Comparison of ENCODE assay signal across 9 mouse cellular contexts in genomic region chr1:38357933-38358796, GRCm38 (mm10).
A peak's percentile ranks its signal among the peaks of the same experiment; 100 is the strongest.
DNase-seq lines count a peak whose midpoint lies in the region; ATAC-seq and TF ChIP-seq lines count a peak whose summit lies in the region.
"Had no signal": no experiment of that assay in that cellular context is flagged by ENCODE, and none has a peak within 500 bp of the region (broad histone marks: within the 10 kb centered on the region; RNA-seq: fewer than 3 reads in every experiment).

No protein-coding gene starts in this region.

- H3K27me3 ChIP-seq in heart, embryonic 10.5 days (ENCODE audit: insufficient read depth, poor library complexity, severe bottlenecking), result no peaks in the 10 kb centered on the region
- H3K27me3 ChIP-seq in forebrain, embryonic 16.5 days (replicated peaks; ENCODE audit: control insufficient read depth, insufficient read depth, low read length), result no peaks in the 10 kb centered on the region
- H3K27me3 ChIP-seq in cerebellum, adult 2 months (ENCODE audit: control insufficient read depth, insufficient read depth, low read length), result no peaks in the 10 kb centered on the region

- no peak overlapping the region for H3K4me2 ChIP-seq in forebrain, embryonic 16.5 days (ENCODE audit: low read length)

- no peak for TF ChIP-seq CTCF in cerebellum, adult 2 months (IDR thresholded peaks at IDR 0.05; ENCODE audit: borderline replicate concordance, insufficient read depth, low read depth, low read length)

- DNase-seq in heart, adult 18-20 months, result peak; percentile 69 to 77
- DNase-seq in heart, embryonic 10.5 days (ENCODE audit: low spot score), result no peak
- peak; percentile 87 for DNase-seq in NIH3T3 (ENCODE audit: low read depth)
- DNase-seq in kidney, postnatal 4 days, result peak; percentile 47 to 50
- no peak for DNase-seq in left cerebral cortex, adult 9 months (ENCODE audit: low spot score in 2 of 2)
- DNase-seq in spleen, adult 12 weeks (ENCODE audit: low spot score), result no peak
- no peak for DNase-seq in cerebellum, adult 2 months

- peak; percentile 70; the same call in 1 of the 2 replicates for ATAC-seq in forebrain, embryonic 16.5 days

- no peaks in the 10 kb centered on the region for H3K9me3 ChIP-seq in heart, embryonic 10.5 days
- no peaks in the 10 kb centered on the region for H3K9me3 ChIP-seq in forebrain, embryonic 16.5 days (ENCODE audit: control insufficient read depth, low read length)

- no peak overlapping the region for H3K9ac ChIP-seq in forebrain, embryonic 16.5 days (replicated peaks; ENCODE audit: low read depth, low read length)

- H3K36me3 ChIP-seq in heart, embryonic 10.5 days, result no peaks in the 10 kb centered on the region
- H3K36me3 ChIP-seq in forebrain, embryonic 16.5 days (ENCODE audit: control insufficient read depth, insufficient read depth), result no peaks in the 10 kb centered on the region

- no peak overlapping the region for H3K27ac ChIP-seq in heart, embryonic 10.5 days
- peak overlapping the region; percentile 28; the same call in 1 of the 2 replicates for H3K27ac ChIP-seq in forebrain, embryonic 16.5 days (ENCODE audit: low read length)
- H3K27ac ChIP-seq in cerebellum, adult 2 months (ENCODE audit: insufficient read depth, low read length), result no peak overlapping the region

- WGBS in heart, embryonic 10.5 days, result 74% methylated on average over 10 of the region's 10 CpGs
- WGBS in forebrain, embryonic 16.5 days, result 61% methylated on average over 10 of the region's 10 CpGs
- 67% methylated on average over 10 of the region's 10 CpGs for WGBS in cerebellum, adult 2 months

- TF ChIP-seq POLR2A in cerebellum, adult 2 months (IDR thresholded peaks at IDR 0.05; ENCODE audit: borderline replicate concordance, insufficient read depth, low read length), result no peak

- H3K4me3 ChIP-seq in heart, embryonic 10.5 days, result no peak overlapping the region
- no peak overlapping the region for H3K4me3 ChIP-seq in forebrain, embryonic 16.5 days (replicated peaks; ENCODE audit: low read length)
- no peak overlapping the region for H3K4me3 ChIP-seq in cerebellum, adult 2 months (replicated peaks; ENCODE audit: insufficient read depth, low read depth, low read length)
- H3K4me3 ChIP-seq: myocyte had no signal

- H3K4me1 ChIP-seq in heart, embryonic 10.5 days, result peaks cover 10% of the 10 kb centered on the region; the same call in 1 of the 2 replicates
- H3K4me1 ChIP-seq in forebrain, embryonic 16.5 days (replicated peaks; ENCODE audit: control insufficient read depth, insufficient read depth, low read length), result peaks cover 20% of the 10 kb centered on the region
- peaks cover 11% of the 10 kb centered on the region for H3K4me1 ChIP-seq in cerebellum, adult 2 months (ENCODE audit: control insufficient read depth, insufficient read depth, low read length)

Comparison
In these comparisons a context has a peak if more than half of its experiments do, and no peak if none do; other contexts are left out.
1. DNase-seq: peak in heart, adult 18-20 months (2 of 2), NIH3T3 (single experiment) and kidney, postnatal 4 days (2 of 2); none in heart, embryonic 10.5 days (single experiment), left cerebral cortex, adult 9 months (0 of 2), spleen, adult 12 weeks (single experiment) and cerebellum, adult 2 months (0 of 2).